In the genomic region with DNA sequence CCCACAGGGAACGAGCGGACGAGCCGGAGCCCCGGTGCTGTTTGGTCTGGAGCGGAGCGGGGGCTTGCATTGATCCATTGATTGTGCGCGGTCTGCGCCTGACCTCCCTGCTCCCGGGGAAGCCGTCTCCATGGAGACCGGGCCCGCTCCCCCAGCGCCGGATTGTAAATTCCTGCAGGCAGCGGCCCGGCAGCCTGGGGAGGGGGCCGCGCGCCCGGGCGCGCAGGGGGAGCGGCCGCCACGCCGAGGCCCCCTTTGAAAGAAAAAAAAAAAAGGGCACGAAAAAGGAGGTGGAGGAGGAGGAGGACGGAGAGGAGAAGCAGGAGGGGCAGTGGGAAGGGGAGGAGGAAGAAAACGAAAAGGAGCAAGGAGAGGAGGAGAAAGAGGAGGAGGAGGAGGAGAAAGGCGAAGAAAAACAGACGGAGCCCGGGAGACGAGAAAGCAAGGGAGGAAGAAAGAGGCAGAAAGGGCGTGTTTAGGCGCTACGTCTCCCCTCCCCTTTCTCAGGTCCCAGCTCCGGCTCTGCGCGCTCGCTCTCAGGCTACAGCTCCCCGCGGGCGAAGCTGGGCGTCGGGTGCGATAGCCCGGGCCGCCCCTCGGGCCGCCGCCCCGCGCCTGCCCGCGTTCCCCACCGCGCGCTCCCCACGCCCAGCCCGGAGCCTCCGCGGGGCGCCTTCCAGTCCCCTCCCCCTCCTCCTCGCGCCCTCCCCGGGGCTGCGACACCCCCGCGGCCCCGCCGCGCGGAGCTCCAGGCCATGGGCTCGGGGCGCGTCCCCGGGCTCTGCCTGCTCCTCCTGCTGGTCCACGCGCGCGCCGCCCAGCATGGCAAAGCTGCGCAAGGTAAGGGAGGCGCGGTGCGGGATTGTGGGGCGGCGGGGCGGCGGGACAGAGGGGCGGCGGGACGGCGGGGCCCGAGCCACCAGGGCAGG, we compare ENCODE assay signal across 8 mouse cellular contexts. TPM values are rescaled to one million over a fixed set of nuclear protein-coding genes. Genes with fewer than 3 reads are reported as not detected.
DNase-seq lines count a peak whose midpoint lies in the region; ATAC-seq and TF ChIP-seq lines count a peak whose summit lies in the region.

A gene (plus strand): TSS at position 371 of the 929 bp plus-strand sequence.

- peak within 1 kb of the TSS; percentile 88 for H3K4me2 ChIP-seq in hindbrain, postnatal 0 days (ENCODE audit: low read depth, low read length)
- H3K4me2 ChIP-seq in midbrain, embryonic 12.5 days (replicated peaks): peak within 1 kb of the TSS; percentile 74

- no peak for ATAC-seq in CD4-positive, CD25-positive, alpha-beta regulatory T cell, adult 4 months
- ATAC-seq in hindbrain, postnatal 0 days: peak; percentile 35
- ATAC-seq in midbrain, embryonic 12.5 days (ENCODE audit: low FRiP score, low read depth): peak; percentile 70

- H3K36me3 ChIP-seq in hindbrain, postnatal 0 days (ENCODE audit: insufficient read depth, low read length): no peaks in the 10 kb centered on the region
- no peaks in the 10 kb centered on the region for H3K36me3 ChIP-seq in midbrain, embryonic 12.5 days

- WGBS in hindbrain, postnatal 0 days: under 1% methylated on average over 66 of the region's 97 CpGs
- WGBS in midbrain, embryonic 12.5 days: under 1% methylated on average over 80 of the region's 97 CpGs

- no peak for TF ChIP-seq CTCF in hindbrain, postnatal 0 days (IDR thresholded peaks at IDR 0.05; ENCODE audit: low read depth)

- H3K9ac ChIP-seq in hindbrain, postnatal 0 days (replicated peaks; ENCODE audit: low read length): peak within 1 kb of the TSS; percentile 65
- peak within 1 kb of the TSS; percentile 92 for H3K9ac ChIP-seq in midbrain, embryonic 12.5 days (replicated peaks)

- peaks cover 10% of the 10 kb centered on the region; the same call in 1 of the 2 replicates for H3K4me1 ChIP-seq in hindbrain, postnatal 0 days (ENCODE audit: insufficient read depth, low read length)
- peaks cover 60% of the 10 kb centered on the region for H3K4me1 ChIP-seq in midbrain, embryonic 12.5 days

- H3K27ac ChIP-seq in hindbrain, postnatal 0 days: peak within 1 kb of the TSS; percentile 69
- H3K27ac ChIP-seq in midbrain, embryonic 12.5 days (replicated peaks): peak within 1 kb of the TSS; percentile 97

- H3K9me3 ChIP-seq in hindbrain, postnatal 0 days (ENCODE audit: low read length): no peaks in the 10 kb centered on the region
- H3K9me3 ChIP-seq in midbrain, embryonic 12.5 days: no peaks in the 10 kb centered on the region

- DNase-seq in CD4-positive, CD25-positive, alpha-beta regulatory T cell, adult 2 months (ENCODE audit: low read depth, low spot score): peak; percentile 44
- peak; percentile 34 for DNase-seq in urinary bladder, adult 2 months (ENCODE audit: low spot score)
- no peak for DNase-seq in urinary bladder, postnatal 36 days (ENCODE audit: low spot score in 2 of 2)
- DNase-seq in hindbrain, postnatal 0 days (ENCODE audit: low spot score): peak; percentile 62
- DNase-seq in thymus, postnatal 4 days: peak; percentile 63
- DNase-seq in urinary bladder, adult 18-20 months (ENCODE audit: low spot score in 2 of 2): no peak

- no peaks in the 10 kb centered on the region for H3K27me3 ChIP-seq in hindbrain, postnatal 0 days (ENCODE audit: insufficient read depth, low read length)
- peaks cover 18% of the 10 kb centered on the region for H3K27me3 ChIP-seq in midbrain, embryonic 12.5 days

- H3K4me3 ChIP-seq in hindbrain, postnatal 0 days (ENCODE audit: low read length): peak within 1 kb of the TSS; percentile 60
- peak within 1 kb of the TSS; percentile 71 for H3K4me3 ChIP-seq in midbrain, embryonic 12.5 days

RNA-seq across cellular contexts. Expression of the gene that starts here (rescaled TPM):
- polyA plus RNA-seq in CD4-positive, CD25-positive, alpha-beta regulatory T cell, adult 4 months (2017; shearing (Covaris generic)): not detected
- 1.6 and 1.8 TPM in 2 replicates for polyA plus RNA-seq in urinary bladder, adult 2 months (2012; rRNA removed)
- total RNA-seq in hindbrain, postnatal 0 days (2014; rRNA removed): 10.7 and 10.9 TPM in 2 replicates
- polyA plus RNA-seq in hindbrain, postnatal 0 days (2015; fragmentation: Nextera tagmentation; extraction: Ambion mirVana): 2.1 TPM in 2 replicates
- 9.7 and 10.7 TPM in 2 replicates for polyA plus RNA-seq in midbrain, embryonic 12.5 days (2016; fragmentation: Nextera tagmentation; extraction: Ambion mirVana)

Comparison
In these comparisons a context has a peak if more than half of its experiments do, and no peak if none do; other contexts are left out.
1. DNase-seq: peak in CD4-positive, CD25-positive, alpha-beta regulatory T cell, adult 2 months (single experiment), urinary bladder, adult 2 months (single experiment), hindbrain, postnatal 0 days (single experiment) and thymus, postnatal 4 days (single experiment); none in urinary bladder, postnatal 36 days (0 of 2) and urinary bladder, adult 18-20 months (0 of 2).